18 mouse cellular contexts compared by ENCODE assay signal in genomic region chr14:54428421-54428820, GRCm38 (mm10). TPM values are rescaled to one million over a fixed set of nuclear protein-coding genes. Genes with fewer than 3 reads are reported as not detected.
DNase-seq lines count a peak whose midpoint lies in the region; ATAC-seq lines count a peak whose summit lies in the region.
"Had no signal": no experiment of that assay in that cellular context is flagged by ENCODE, and none has a peak within 500 bp of the region (broad histone marks: within the 10 kb centered on the region; RNA-seq: fewer than 3 reads in every experiment).

No protein-coding gene starts in this region.

- WGBS in liver, embryonic 13.5 days (ENCODE audit: insufficient replicate concordance): 80% methylated on average over 5 of the region's 5 CpGs
- 81% methylated on average over 5 of the region's 5 CpGs for WGBS in liver, embryonic 12.5 days (ENCODE audit: insufficient replicate concordance)

- H3K36me3 ChIP-seq in liver, embryonic 13.5 days: peaks cover 20% of the 10 kb centered on the region
- H3K36me3 ChIP-seq in liver, embryonic 12.5 days: peaks cover 19% of the 10 kb centered on the region

- H3K9ac ChIP-seq in liver, embryonic 13.5 days: no peak overlapping the region; the same call in 1 of the 2 replicates
- no peak overlapping the region for H3K9ac ChIP-seq in liver, embryonic 12.5 days
- H3K9ac ChIP-seq: forebrain, embryonic 13.5 days; forebrain, postnatal 0 days; heart, embryonic 15.5 days; hindbrain, embryonic 15.5 days had no signal

- no peaks in the 10 kb centered on the region for H3K9me3 ChIP-seq in liver, embryonic 13.5 days (replicated peaks)
- no peaks in the 10 kb centered on the region for H3K9me3 ChIP-seq in liver, embryonic 12.5 days (replicated peaks)
- H3K9me3 ChIP-seq: embryonic facial prominence, embryonic 10.5 days; forebrain, embryonic 13.5 days; heart, embryonic 15.5 days; hindbrain, embryonic 15.5 days had no signal

- peaks cover 91% of the 10 kb centered on the region for H3K4me1 ChIP-seq in liver, embryonic 13.5 days (replicated peaks)
- peaks cover 92% of the 10 kb centered on the region for H3K4me1 ChIP-seq in liver, embryonic 12.5 days

- no peak overlapping the region for H3K4me3 ChIP-seq in liver, embryonic 13.5 days (replicated peaks)
- H3K4me3 ChIP-seq in liver, embryonic 12.5 days: no peak overlapping the region
- H3K4me3 ChIP-seq: heart, embryonic 15.5 days had no signal

- DNase-seq in heart, adult 11 months: peak; percentile 78
- DNase-seq in heart, adult 9 months (ENCODE audit: low spot score in 2 of 2): no peak
- DNase-seq in liver, embryonic 13.5 days: no peak
- DNase-seq in testis, postnatal 10 days (ENCODE audit: low spot score): peak; percentile 40
- DNase-seq in testis, postnatal 14 days (ENCODE audit: low spot score): no peak
- DNase-seq: adrenal gland, adult 2 months; adrenal gland, postnatal 25 days; B cell, adult 2 months; cerebellum, adult 18-20 months; cerebellum, adult 9-11 months; forebrain, postnatal 0 days; gastrocnemius, postnatal 14 days had no signal

- peaks cover 43% of the 10 kb centered on the region for H3K27me3 ChIP-seq in liver, embryonic 13.5 days
- H3K27me3 ChIP-seq in liver, embryonic 12.5 days (replicated peaks): peaks cover 40% of the 10 kb centered on the region
- H3K27me3 ChIP-seq: forebrain, embryonic 13.5 days; heart, embryonic 15.5 days had no signal

- H3K4me2 ChIP-seq in liver, embryonic 13.5 days: peak overlapping the region; percentile 73; the same call in 1 of the 2 replicates
- no peak overlapping the region; the same call in 1 of the 2 replicates for H3K4me2 ChIP-seq in liver, embryonic 12.5 days
- H3K4me2 ChIP-seq: heart, embryonic 15.5 days had no signal

- no peak for ATAC-seq in liver, embryonic 13.5 days (ENCODE audit: low read depth)
- ATAC-seq in liver, embryonic 12.5 days: no peak
- ATAC-seq in CD4-positive, CD25-positive, alpha-beta regulatory T cell, adult 4 months: no peak
- ATAC-seq: forebrain, embryonic 13.5 days; forebrain, postnatal 0 days had no signal

- H3K27ac ChIP-seq in liver, embryonic 13.5 days: no peak overlapping the region
- H3K27ac ChIP-seq in liver, embryonic 12.5 days: no peak overlapping the region
- H3K27ac ChIP-seq: embryonic facial prominence, embryonic 10.5 days had no signal

RNA-seq across cellular contexts. Expression of gene Mrpl52, which starts 1.7 kb away (rescaled TPM):
- polyA plus RNA-seq in liver, embryonic 13.5 days (2015; fragmentation: Nextera tagmentation; extraction: Ambion mirVana): 244 and 265 TPM in 2 replicates
- 269 and 282 TPM in 2 replicates for polyA plus RNA-seq in liver, embryonic 12.5 days (2016; fragmentation: Nextera tagmentation; extraction: Ambion mirVana)
- polyA plus RNA-seq in CD4-positive, CD25-positive, alpha-beta regulatory T cell, adult 4 months (2017; shearing (Covaris generic)): 100 to 1,000 TPM; 216 to 249 TPM

RNA-seq across cellular contexts. Expression of gene Mmp14, which starts 3.0 kb away (rescaled TPM):
- polyA plus RNA-seq in liver, embryonic 13.5 days (2015; fragmentation: Nextera tagmentation; extraction: Ambion mirVana): 19.8 and 23.2 TPM in 2 replicates
- polyA plus RNA-seq in liver, embryonic 12.5 days (2016; fragmentation: Nextera tagmentation; extraction: Ambion mirVana): 36.7 and 38.2 TPM in 2 replicates
- not detected for polyA plus RNA-seq in CD4-positive, CD25-positive, alpha-beta regulatory T cell, adult 4 months (2017; shearing (Covaris generic))

RNA-seq across cellular contexts. Expression of gene Slc7a7, which starts 10.8 kb away (rescaled TPM):
- 8.6 and 10.3 TPM in 2 replicates for polyA plus RNA-seq in liver, embryonic 13.5 days (2015; fragmentation: Nextera tagmentation; extraction: Ambion mirVana)
- polyA plus RNA-seq in liver, embryonic 12.5 days (2016; fragmentation: Nextera tagmentation; extraction: Ambion mirVana): 8.4 and 8.5 TPM in 2 replicates
- 1 to 10 TPM; 1.2 to 1.3 TPM for polyA plus RNA-seq in CD4-positive, CD25-positive, alpha-beta regulatory T cell, adult 4 months (2017; shearing (Covaris generic))

RNA-seq across cellular contexts. Expression of gene Lrp10, which starts 35.5 kb away (rescaled TPM):
- polyA plus RNA-seq in liver, embryonic 13.5 days (2015; fragmentation: Nextera tagmentation; extraction: Ambion mirVana): 18.4 and 21.2 TPM in 2 replicates
- 31.2 and 32.9 TPM in 2 replicates for polyA plus RNA-seq in liver, embryonic 12.5 days (2016; fragmentation: Nextera tagmentation; extraction: Ambion mirVana)
- 10 to 100 TPM; 59.9 to 60.2 TPM for polyA plus RNA-seq in CD4-positive, CD25-positive, alpha-beta regulatory T cell, adult 4 months (2017; shearing (Covaris generic))

RNA-seq across cellular contexts. Expression of gene Rem2, which starts 47.5 kb away (rescaled TPM):
- polyA plus RNA-seq in liver, embryonic 13.5 days (2015; fragmentation: Nextera tagmentation; extraction: Ambion mirVana): 0.06 and 0.12 TPM in 2 replicates
- polyA plus RNA-seq in liver, embryonic 12.5 days (2016; fragmentation: Nextera tagmentation; extraction: Ambion mirVana): 0.19 and 0.39 TPM in 2 replicates
- 1 to 10 TPM in 1 of 2 experiments, under 1 TPM in 1; 0.54 to 1.1 TPM for polyA plus RNA-seq in CD4-positive, CD25-positive, alpha-beta regulatory T cell, adult 4 months (2017; shearing (Covaris generic))

Comparison
In these comparisons a context has a peak if more than half of its experiments do, and no peak if none do; other contexts are left out.
1. DNase-seq: peak in heart, adult 11 months (single experiment) and testis, postnatal 10 days (single experiment); none in heart, adult 9 months (0 of 2), liver, embryonic 13.5 days (single experiment) and testis, postnatal 14 days (single experiment).
2. RNA of gene Mmp14, which starts 3.0 kb away (polyA plus RNA-seq): 36.7 to 38.2 TPM in liver, embryonic 12.5 days and 19.8 to 23.2 TPM in liver, embryonic 13.5 days; not detected in CD4-positive, CD25-positive, alpha-beta regulatory T cell, adult 4 months; every median in the first group is over 10 times any median in the second.